Mouse (Mus musculus) heart, postnatal 4 days (tissue): Measurements from ENCODE around the gene Inafm1. TPM values are rescaled to one million over a fixed set of nuclear protein-coding genes. Genes with fewer than 3 reads are reported as not detected.
A peak's percentile ranks its signal among the peaks of the same experiment; 100 is the strongest.
"Not testable (repeated sequence)": the region's sequence is repeated elsewhere in the genome, so short reads cannot be mapped to it uniquely, and the experiment has no call there.

Source experiments
- DNase-seq: peaks from one replicate; pipeline ENCODE4 v3.0.0; 2021
- total RNA-seq, 2 experiments: library from RNA; stranded (reverse); gene quantifications; 2 replicates each; pipeline ENCODE4 v1.2.3; 2021

Inafm1 gene
- total RNA-seq, 2 experiments from 2014 or later: 12.5 to 13.6 TPM

- DNase-seq: peak; percentile 93
These were observed 23.5 kb upstream of the Inafm1 start for GRCm38 (mm10) chr7:16296766-16297390.

GRCm38 (mm10) chr7:16296146-16296545 lies 22.7 kb upstream of the Inafm1 start:
- DNase-seq: no peak

- DNase-seq: peak; percentile 81
These were observed 22.0 kb upstream of the Inafm1 start for GRCm38 (mm10) chr7:16295321-16295900.

GRCm38 (mm10) chr7:16294837-16295236 lies 21.4 kb upstream of the Inafm1 start:
- DNase-seq: peak; percentile 98

- peak; percentile 62 for DNase-seq
These were observed 20.9 kb upstream of the Inafm1 start for GRCm38 (mm10) chr7:16294346-16294745.

GRCm38 (mm10) chr7:16287791-16288190 lies 14.4 kb upstream of the Inafm1 start:
- no peak for DNase-seq

- DNase-seq: no peak
These were observed 13.6 kb upstream of the Inafm1 start for GRCm38 (mm10) chr7:16287016-16287415.

- DNase-seq: peak; percentile 100
These were observed 12.9 kb upstream of the Inafm1 start, which contains the start of gene Ccdc9 for GRCm38 (mm10) chr7:16286026-16286961. Gene Ccdc9, minus strand, starts transcription at chr7:16286795.

- DNase-seq: peak; percentile 81
These were observed 12.1 kb upstream of the Inafm1 start for GRCm38 (mm10) chr7:16285450-16286025.

GRCm38 (mm10) chr7:16284904-16285303 lies 11.5 kb upstream of the Inafm1 start:
- DNase-seq: no peak

- DNase-seq: no peak
These were observed 10.6 kb upstream of the Inafm1 start for GRCm38 (mm10) chr7:16284001-16284400.

- no peak for DNase-seq
These were observed 8.9 kb upstream of the Inafm1 start for GRCm38 (mm10) chr7:16282334-16282733.

GRCm38 (mm10) chr7:16280721-16281120 lies 7.3 kb upstream of the Inafm1 start:
- DNase-seq: no peak

- DNase-seq: no peak
These were observed 1.8 kb upstream of the Inafm1 start for GRCm38 (mm10) chr7:16274922-16275890.

- DNase-seq: no peak
These were observed 336 bp upstream of the Inafm1 start for GRCm38 (mm10) chr7:16273766-16274140.

GRCm38 (mm10) chr7:16272681-16273080 lies 736 bp downstream of the Inafm1 start:
- peak; percentile 75 for DNase-seq

- DNase-seq: no peak
These were observed 2.3 kb downstream of the Inafm1 start for GRCm38 (mm10) chr7:16271139-16271538.

GRCm38 (mm10) chr7:16266593-16266992 lies 6.8 kb downstream of the Inafm1 start:
- not testable (repeated sequence) for DNase-seq

- DNase-seq: no peak
These were observed 7.6 kb downstream of the Inafm1 start for GRCm38 (mm10) chr7:16265856-16266255.

GRCm38 (mm10) chr7:16263843-16264242 lies 9.6 kb downstream of the Inafm1 start:
- DNase-seq: no peak

- DNase-seq: peak; percentile 85
These were observed 10.2 kb downstream of the Inafm1 start for GRCm38 (mm10) chr7:16263015-16263787.
